Mouse (Mus musculus) C3H10T1/2 (cell line): ENCODE results near the gene Jdp2. TPM values are rescaled to one million over a fixed set of nuclear protein-coding genes. Genes with fewer than 3 reads are reported as not detected.

Experiments
- polyA plus RNA-seq, 2 experiments: library from polyadenylated mRNA; unstranded; fragments of >200 nt; fragmentation: generic; extraction: Trizol; gene quantifications; one replicate each; pipeline ENCODE4 v1.2.1; 2012; ENCODE audit warnings: missing spikeins in 2 of 2

Gene Jdp2
- 10 to 100 TPM in 1 of 2 experiments, 1 to 10 TPM in 1; 8.5 to 40.7 TPM for polyA plus RNA-seq

DNA sequence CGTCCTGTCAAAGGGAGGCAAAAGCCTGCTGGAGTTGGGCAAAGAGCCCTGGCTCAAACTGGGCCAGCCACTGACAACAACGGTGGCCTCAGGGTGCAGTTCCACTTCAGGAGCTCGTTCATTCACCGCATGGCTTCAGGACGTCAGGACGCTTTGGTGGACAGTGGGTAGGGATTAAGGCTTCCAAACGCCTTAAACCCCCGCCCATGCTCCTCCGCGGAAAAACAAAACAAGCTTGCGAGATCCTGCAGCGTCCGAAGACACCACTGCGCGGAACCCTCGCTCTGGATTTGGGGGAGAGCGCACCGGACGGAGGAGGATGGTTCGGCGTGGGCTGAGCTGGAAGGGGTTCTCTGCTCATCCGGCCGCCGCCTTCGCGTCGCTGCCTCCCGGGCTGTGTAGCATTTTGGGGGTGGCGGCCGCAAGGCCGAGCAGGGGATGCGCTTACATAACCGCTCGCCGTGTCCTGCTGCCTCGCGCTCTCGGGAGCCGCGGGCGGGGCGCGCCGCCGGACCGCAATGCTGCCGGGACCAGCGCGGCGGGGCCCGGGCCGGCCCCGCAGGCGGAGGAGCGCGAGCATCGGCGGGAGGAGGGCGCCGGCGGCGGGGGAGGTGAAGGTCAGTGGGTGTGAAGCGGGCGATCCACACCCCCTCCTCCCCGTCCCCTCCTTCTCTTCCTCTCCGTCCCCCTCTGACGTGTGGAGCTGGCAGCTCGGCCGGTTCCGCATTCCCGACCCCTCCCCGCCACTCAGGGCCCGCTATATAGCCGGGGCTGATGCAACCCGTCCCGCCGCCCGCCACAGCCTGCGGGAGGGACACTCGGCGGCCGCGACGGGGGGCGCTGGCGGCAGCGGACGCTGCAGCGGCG lies at the start of gene Jdp2:
Jdp2 (plus strand) TSS at position 417 of the 867 bp plus-strand sequence.

DNA sequence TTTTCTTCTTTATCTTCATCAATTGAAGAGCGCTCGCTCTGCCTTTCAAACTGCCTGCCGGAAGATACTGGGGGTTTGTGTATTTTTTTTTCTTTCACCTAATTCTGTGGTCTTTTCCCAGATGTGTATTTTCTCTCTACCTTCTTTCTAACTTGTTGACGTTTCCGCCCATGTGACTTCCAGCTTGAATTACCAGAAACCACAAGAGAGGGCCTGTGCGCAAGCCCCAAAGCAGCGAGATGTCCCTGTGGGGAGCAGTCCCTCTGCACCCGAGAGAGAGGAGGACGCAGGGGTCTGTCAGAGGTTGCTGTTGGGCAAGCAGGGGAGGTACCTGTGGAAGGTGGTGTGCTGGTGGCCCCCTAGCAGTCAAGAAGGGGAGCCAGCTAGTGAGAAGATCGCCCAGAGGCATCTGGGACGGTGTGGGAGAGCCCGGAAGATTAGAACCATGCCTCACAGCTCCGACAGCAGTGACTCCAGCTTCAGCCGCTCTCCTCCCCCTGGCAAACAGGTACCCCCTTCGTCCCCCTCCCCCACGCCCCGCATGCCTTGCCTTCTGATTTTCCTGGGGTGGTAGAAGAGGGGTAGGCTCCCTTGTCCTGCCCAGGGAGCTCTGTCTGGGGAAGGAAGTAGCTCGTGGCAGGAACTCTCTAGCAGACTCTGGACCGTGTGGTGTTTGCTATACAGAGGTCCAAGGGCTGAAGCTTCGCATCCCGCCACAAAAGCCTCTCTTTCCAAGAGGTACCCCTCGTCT lies 87.8 kb downstream of the Jdp2 start, which contains the start of gene Batf:
Batf (plus strand) TSS at position 204 of the 751 bp plus-strand sequence.

Other genes with a start within 250 kb of the Jdp2 start
- 100 to 1,000 TPM in 1 of 2 experiments, 10 to 100 TPM in 1; 79.7 to 163 TPM for gene Tmed10, start 224.2 kb upstream of the Jdp2 start, polyA plus RNA-seq
- 1 to 10 TPM in 1 of 2 experiments, under 1 TPM in 1; 0.07 to 2.9 TPM for gene Fos, start 125.1 kb upstream of the Jdp2 start, polyA plus RNA-seq
- under 1 TPM in 1 of 2 experiments, not detected in 1; 0.05 TPM for gene Batf, start 87.6 kb downstream of the Jdp2 start, polyA plus RNA-seq
- gene Flvcr2, start 147.5 kb downstream of the Jdp2 start, polyA plus RNA-seq: under 1 TPM in 1 of 2 experiments, not detected in 1; 0.08 TPM
- 10 to 100 TPM; 37.7 to 51.1 TPM for gene Erg28, start 225.5 kb downstream of the Jdp2 start, polyA plus RNA-seq
- 10 to 100 TPM in 1 of 2 experiments, 1 to 10 TPM in 1; 8.3 to 10.4 TPM for gene Ttll5, start 225.6 kb downstream of the Jdp2 start, polyA plus RNA-seq